Mouse (Mus musculus) bone marrow macrophage, adult 2 months (primary cell): ENCODE results near the gene Lin28b. TPM values are rescaled to one million over a fixed set of nuclear protein-coding genes. Genes with fewer than 3 reads are reported as not detected.

Experiments
- H3K27ac ChIP-seq: 2 replicates; pipeline ENCODE4 v1.5.1; 2012; ENCODE audit warnings: low read depth, low read length; ENCODE audit not compliant: insufficient read depth
- H3K4me1 ChIP-seq: 2 replicates; pipeline ENCODE4 v1.6.1; 2012; ENCODE audit warnings: low read length; ENCODE audit not compliant: control insufficient read depth, insufficient read depth
- H3K4me3 ChIP-seq: 2 replicates; pipeline ENCODE4 v1.5.1; 2012; ENCODE audit warnings: mild to moderate bottlenecking, low read length, moderate library complexity; ENCODE audit not compliant: insufficient read depth
- CTCF ChIP-seq: IDR thresholded peaks from 2 replicates; pipeline ENCODE4 v1.5.1; 2012; ENCODE audit warnings: low read depth, mild to moderate bottlenecking, low read length, moderate library complexity
- POLR2A ChIP-seq: IDR thresholded peaks from 2 replicates; pipeline ENCODE4 v1.6.1; 2012; ENCODE audit warnings: mild to moderate bottlenecking, low read depth, low read length, borderline replicate concordance
- polyA plus RNA-seq: library from polyadenylated mRNA; stranded (reverse); fragments of >200 nt; gene quantifications from 2 replicates; pipeline ENCODE4 v1.2.4, GENCODE M21; 2012; ENCODE audit not compliant: missing spikeins, insufficient read depth, insufficient read length

Lin28b gene
- not detected in 2 replicates for polyA plus RNA-seq

DNA sequence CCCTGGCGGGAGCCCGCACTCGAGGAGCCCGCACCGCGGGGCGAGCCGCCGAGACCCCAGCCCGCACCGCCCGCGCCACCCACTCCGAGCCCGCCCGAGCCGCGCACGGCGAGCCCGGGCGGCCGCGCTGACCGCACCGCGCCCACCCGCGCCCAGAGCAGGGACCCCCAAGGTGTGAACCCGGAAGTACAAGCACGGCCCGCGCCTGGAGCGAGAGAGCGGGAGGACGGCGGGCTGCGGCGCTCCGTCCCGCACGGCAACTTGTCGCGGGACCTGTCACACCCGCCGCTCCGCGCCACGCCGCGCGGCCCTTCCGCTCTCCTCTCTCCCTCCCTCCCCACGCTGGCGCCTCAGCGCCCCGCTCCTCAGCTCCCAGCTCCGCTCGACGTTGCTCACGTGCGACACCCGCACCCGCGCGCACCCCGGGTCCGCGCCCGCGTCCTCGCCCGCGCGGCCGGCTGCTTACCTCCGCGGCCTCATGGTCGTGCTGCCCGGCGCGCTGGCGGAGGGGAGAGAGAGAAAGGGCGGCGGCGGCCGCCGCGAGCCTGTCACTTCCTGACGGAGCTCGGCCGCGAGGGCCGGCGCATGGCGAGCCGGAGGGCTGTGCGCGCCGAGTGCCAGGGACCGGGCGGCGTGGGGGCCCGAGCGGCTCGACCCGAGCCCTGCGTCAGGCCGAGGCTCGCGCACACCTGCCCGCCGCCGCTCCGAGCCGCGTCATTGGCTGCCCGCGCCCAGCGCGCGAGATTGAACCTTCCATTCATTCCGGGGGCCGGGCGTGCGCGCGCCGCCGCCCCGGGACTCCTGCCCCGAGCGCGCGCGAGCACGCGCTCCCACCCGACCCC lies at the start of gene Lin28b:
Gene Lin28b (minus strand): TSS at position 635 of the 842 bp plus-strand sequence.
- Histone ChIP-seq H3K4me1 (no peaks in the 10 kb centered on the region), H3K4me3 (peak within 1 kb of the TSS; percentile 73), H3K27ac (no peak within 1 kb of the TSS)

DNA sequence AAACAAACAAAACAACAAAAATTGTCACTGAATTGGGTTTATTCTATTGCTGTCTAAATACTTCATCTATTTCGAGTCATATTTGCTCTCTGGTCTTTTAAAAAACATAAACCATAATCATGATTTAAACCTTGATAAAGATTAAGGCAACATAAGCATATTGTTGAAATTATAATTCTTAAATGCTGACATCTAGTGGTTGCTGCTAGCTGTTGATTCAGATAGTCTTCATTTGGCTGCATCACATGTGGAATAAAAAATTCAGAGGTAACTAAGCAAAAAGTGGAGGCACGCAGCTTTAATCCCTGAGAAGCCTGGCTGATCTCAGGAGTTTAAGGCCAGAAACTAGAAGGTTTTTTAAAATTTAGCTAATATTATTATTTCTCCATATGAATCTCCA lies 25.6 kb upstream of the Lin28b start:
- Histone ChIP-seq H3K4me1 (no peaks in the 10 kb centered on the region), H3K27ac (no peak overlapping the region), H3K4me3 (no peak overlapping the region)
- no peak for TF ChIP-seq POLR2A
- TF ChIP-seq CTCF: no peak

More for the DNA sequence above, at the start of gene Lin28b:
- TF ChIP-seq POLR2A (no peak), CTCF (no peak)

DNA sequence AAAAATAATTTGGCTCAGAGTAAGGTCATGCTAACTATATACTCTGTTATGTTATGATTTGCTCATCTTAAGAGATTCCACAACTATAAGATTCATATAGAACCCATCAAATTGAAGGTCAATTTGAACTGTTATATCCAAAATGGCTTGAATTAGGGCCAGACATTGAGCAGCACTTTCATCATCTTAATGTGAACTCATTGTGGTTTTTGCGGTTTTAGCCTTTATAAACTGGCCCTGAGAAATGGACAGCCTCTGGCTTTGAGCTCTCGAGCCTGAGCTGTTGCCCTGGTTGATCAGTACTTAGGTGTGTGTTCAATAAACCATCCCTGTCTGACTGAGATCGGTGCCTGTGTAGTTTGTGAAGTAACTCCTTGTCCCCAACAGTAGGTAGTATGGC lies 24.5 kb upstream of the Lin28b start:
- Histone ChIP-seq H3K4me3 (no peak overlapping the region), H3K27ac (no peak overlapping the region), H3K4me1 (no peaks in the 10 kb centered on the region)
- no peak for TF ChIP-seq CTCF
- TF ChIP-seq POLR2A: no peak

DNA sequence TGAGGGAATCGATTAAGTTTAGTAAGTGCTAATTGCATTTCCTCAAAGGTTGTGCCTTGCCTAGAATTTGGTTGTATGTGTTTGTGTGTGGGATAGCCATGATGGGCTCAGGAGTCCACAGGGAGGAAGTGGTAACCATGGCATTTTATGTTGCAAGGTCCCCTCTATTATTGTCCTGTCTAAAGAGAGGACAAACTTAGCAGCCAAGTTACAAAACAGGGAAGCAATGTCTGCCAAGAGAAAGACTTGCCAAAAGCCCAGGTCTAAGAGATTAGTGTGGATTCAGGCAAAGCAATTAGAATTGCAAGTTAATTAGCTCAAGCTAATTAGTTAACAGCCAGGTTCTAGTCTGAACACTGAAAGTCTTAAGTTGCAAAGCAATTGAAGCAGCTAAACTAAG lies 14.1 kb upstream of the Lin28b start:
- Histone ChIP-seq H3K4me1 (no peaks in the 10 kb centered on the region), H3K27ac (no peak overlapping the region), H3K4me3 (no peak overlapping the region)
- TF ChIP-seq CTCF: no peak

DNA sequence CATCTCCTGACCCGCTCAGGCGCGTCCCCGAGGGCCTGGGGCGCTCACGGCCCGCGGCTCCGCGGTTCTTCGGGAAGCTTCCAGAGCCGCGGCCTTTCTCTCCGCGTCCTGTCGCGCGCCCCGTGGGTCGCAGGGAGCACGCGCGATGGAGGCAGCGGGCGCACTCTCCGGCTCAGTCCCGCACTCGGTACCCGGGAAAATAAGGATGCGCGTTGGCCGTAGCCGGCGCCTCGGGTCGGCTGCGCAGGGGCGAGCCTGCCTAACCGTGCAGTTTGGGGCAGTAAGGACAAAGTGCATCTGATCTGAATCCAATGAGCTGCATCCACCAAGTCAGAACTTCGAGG lies 380 bp upstream of the Lin28b start:
- TF ChIP-seq CTCF: no peak
- no peak for TF ChIP-seq POLR2A
- Histone ChIP-seq H3K4me3 (peak overlapping the region; percentile 73), H3K4me1 (no peaks in the 10 kb centered on the region), H3K27ac (no peak overlapping the region)

DNA sequence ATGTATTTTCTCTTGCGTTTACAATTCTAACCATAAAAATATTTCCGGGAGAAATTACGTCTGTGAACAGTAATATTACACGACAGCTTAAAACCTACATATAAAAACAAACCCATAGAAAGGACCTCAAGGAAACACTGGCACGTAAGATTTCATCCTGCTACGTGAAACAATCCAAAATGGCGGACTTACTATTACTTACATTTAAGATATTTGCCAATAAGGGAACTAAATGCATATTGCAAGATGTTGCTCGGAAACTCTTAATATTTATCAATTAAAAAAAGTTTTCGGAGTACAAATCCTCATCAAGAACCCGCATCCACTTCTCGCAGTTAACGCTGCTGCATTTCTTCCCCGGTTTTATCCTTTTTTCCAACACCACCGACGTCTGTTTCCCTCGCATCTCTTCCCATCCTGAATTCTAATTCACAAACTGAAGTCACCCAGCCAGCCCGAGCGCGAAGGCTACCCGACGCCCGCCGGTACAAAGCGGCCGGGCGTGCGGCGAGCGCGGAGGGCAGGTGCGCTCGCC lies 902 bp downstream of the Lin28b start:
- Histone ChIP-seq H3K4me1 (no peaks in the 10 kb centered on the region), H3K27ac (no peak overlapping the region), H3K4me3 (peak overlapping the region; percentile 73)
- no peak for TF ChIP-seq CTCF
- TF ChIP-seq POLR2A: no peak

DNA sequence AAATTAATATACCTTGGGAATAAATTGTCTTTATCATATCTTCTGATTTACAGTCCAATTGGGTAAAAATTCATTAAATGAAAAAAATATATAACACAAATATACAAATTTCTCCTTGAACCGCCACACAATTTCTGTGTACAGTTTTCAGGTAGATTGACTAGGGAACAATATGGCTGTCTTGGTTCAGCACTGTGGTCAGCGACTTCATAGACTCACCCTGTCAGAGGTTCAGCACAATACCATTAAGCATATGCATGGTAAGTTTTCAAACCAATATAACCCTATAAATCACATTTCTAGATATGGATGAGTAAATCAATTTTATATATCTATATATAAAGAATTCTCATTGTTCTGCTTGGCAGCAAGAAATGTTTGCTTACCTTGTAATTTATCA lies 3.0 kb downstream of the Lin28b start:
- H3K4me3 ChIP-seq: no peak overlapping the region
- no peak overlapping the region for H3K27ac ChIP-seq
- TF ChIP-seq CTCF: no peak
- no peak for TF ChIP-seq POLR2A
- H3K4me1 ChIP-seq: no peaks in the 10 kb centered on the region

DNA sequence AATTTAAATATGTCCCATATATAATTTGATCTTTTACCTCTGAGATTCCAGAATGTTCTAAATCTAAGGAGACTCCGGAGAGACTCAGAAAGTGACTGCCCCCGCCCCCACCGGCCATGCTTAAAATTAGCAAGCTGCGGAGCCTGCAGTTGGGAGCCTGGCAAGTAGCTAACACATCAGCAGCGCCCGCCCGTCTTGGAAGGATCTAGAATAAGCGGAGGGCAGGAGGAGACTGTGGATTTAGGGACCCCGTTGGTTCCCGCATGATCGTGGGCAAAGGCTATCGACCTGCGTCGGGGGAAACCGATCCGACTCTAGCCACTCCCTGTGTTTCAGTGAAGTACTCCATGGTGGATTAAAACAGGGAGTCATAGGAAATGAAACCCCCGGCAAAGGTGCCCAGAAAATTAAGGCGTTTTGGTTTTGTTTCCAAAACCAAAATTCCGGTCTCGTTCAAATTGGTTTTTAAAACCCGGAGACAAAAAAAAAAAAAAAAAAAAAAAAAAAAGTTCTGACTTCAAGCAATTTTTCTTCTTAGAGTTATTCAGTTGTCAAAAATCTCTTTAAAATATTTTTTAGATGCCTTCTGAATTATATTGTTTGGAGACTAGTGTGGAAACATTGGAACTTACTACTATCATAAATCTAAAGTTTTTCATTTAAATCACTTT lies 12.4 kb downstream of the Lin28b start:
- Histone ChIP-seq H3K4me1 (no peaks in the 10 kb centered on the region), H3K4me3 (no peak overlapping the region), H3K27ac (no peak overlapping the region)
- TF ChIP-seq CTCF: no peak
- no peak for TF ChIP-seq POLR2A

DNA sequence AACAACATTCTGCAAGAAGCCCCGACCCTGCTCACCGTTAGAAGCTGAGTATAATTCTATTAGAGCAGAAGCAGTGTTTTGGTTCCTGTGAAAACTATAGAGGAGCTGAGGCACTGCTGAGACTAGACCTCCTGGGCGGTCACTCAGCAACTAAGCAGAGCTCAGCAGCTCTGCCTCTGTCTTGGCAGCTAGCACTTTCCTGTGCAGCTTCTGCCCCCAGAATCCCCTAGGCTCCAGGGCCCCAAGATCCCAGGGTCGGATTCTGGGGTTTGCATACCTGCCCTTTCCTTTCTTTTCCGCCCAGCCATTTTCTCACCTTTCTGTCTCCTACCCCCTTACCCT lies 13.1 kb downstream of the Lin28b start:
- TF ChIP-seq CTCF (no peak), POLR2A (no peak)
- H3K27ac ChIP-seq: no peak overlapping the region
- no peak overlapping the region for H3K4me3 ChIP-seq

More for the DNA sequence above, 13.1 kb downstream of the Lin28b start:
- H3K4me1 ChIP-seq: no peaks in the 10 kb centered on the region
